Mouse (Mus musculus): ENCODE measurements at regions not wholly inside any gene's neighbourhood (a gene's known extent, or its start where the extent isn't known, plus 50 kb on each side); places are given as distances from the start of the nearest gene placed in this dataset.

DNA sequence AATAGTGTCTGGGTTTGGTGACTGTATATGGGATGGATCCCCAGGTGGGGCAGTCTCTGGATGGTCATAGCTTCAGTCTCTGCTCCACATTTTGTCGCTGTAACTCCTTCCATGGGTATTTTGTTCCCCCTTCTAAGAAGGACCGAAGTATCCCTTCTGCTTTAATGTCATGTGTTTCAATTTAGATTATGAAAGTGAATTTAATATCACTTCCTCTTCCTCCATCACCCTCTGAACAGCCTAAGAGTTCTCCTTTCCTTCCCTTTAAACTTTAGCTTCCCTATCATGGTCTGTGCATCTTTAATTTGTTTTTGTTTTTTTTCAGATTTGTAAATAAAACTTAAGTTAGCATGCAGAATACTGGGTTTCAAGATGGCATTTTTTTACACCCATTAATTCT, 211.0 kb upstream of the Phyhipl start:
- Histone ChIP-seq H3K27ac (no peak overlapping the region), H3K36me3 (no peaks in the 10 kb centered on the region), H3K4me3 (no peak overlapping the region), H3K27me3 (no peaks in the 10 kb centered on the region), H3K4me2 (no peak overlapping the region), H3K4me1 (replicated peaks) (no peaks in the 10 kb centered on the region), H3K9me3 (replicated peaks) (no peaks in the 10 kb centered on the region), H3K9ac (no peak overlapping the region)
- no peak for ATAC-seq (replicated peaks; ENCODE audit: insufficient number of reproducible peaks, insufficient read depth, low FRiP score, low read depth)
- WGBS, result 79% methylated on average over 2 of the region's 2 CpGs

DNA sequence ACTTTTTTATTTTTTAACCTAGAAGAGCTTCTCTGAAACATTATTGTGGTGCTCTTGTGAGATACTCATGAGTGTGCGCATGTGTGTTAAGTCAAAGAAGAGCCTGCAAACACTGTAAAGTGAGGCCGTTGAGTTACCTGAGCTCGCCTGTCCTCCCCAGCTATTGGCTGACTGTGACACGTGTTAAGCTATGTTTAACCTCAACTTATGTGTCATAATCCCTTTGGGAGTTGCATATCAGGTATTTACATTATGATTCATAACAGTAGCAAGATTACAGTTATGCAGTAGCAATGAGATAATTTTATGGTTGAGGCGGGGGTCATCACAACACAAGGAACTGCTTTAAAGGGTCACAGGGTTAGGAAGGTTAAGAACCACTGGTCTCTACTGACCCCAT, 208.9 kb upstream of the Phyhipl start:
- no peak overlapping the region for H3K4me3 ChIP-seq
- no peak overlapping the region for H3K4me2 ChIP-seq
- H3K4me1 ChIP-seq (replicated peaks), result no peaks in the 10 kb centered on the region
- no peaks in the 10 kb centered on the region for H3K9me3 ChIP-seq (replicated peaks)
- no peak overlapping the region for H3K27ac ChIP-seq
- ATAC-seq (replicated peaks; ENCODE audit: insufficient number of reproducible peaks, insufficient read depth, low FRiP score, low read depth), result no peak
- no peaks in the 10 kb centered on the region for H3K36me3 ChIP-seq
- 83% methylated on average over 5 of the region's 5 CpGs for WGBS
- no peaks in the 10 kb centered on the region for H3K27me3 ChIP-seq
- H3K9ac ChIP-seq, result no peak overlapping the region

DNA sequence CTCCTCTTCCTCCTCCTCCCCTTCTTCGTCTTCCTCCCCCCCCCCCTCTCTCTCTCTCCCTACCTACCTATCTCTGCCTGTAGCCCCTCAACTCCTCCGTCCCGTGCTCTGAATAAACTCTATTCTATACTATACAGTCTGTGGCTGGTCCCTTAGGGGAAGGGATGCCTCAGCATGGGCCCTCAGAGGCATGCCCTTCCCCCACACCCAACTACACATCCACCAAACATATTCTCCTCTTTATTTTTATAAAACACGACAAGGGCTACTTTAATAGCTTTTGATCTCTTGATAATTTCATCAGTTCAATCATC, 206.2 kb upstream of the Phyhipl start:
- WGBS, result 60% methylated on average over 3 of the region's 4 CpGs
- H3K27ac ChIP-seq, result no peak overlapping the region
- no peaks in the 10 kb centered on the region for H3K27me3 ChIP-seq

DNA sequence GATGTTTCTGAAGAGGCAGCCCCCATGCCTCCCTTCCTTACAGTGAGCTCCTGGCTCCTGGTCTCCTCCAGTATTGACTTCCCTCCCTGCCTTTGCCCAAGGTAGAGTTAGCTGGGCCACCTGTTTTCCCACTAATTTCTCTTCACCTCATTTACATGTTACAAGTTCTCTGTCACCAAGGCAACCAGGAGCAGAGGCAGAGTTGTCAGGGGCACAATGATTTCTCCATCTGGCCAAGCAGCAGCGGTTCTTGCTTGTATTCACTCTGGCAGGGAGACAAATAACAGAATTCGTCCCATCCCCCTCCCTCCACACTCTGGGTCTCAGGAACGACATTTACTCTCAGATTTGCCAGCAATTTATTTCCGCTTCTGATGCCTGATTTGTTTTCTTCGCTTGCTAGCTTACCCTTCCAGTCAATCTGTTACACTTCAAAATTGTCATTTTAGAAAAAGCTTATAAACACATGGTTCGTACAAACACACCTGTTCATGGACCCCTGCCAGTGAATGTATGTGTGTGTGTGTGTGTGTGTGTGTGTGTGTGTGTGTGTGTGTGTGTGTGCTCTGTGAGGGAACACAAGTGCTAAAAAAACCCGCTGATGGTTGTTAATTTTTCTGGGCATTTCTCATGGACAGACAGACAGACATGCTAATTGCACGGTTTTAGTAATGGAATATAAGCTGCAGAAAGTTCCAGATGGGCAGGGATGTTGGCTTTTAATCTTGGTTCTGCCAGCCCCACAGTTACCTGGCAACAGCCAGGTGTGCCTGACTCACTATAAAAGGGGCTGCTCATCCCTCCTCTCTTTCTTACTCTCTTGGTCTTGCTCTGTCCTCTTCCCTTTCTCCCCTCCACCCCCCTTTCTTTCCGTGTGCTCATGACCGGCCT, 205.6 kb upstream of the Phyhipl start:
- no peak overlapping the region for H3K27ac ChIP-seq
- no peaks in the 10 kb centered on the region for H3K4me1 ChIP-seq (replicated peaks)
- 46% methylated on average over 10 of the region's 10 CpGs for WGBS
- H3K36me3 ChIP-seq, result no peaks in the 10 kb centered on the region
- no peaks in the 10 kb centered on the region for H3K9me3 ChIP-seq (replicated peaks)
- no peak overlapping the region for H3K4me3 ChIP-seq
- no peak overlapping the region for H3K4me2 ChIP-seq
- no peak overlapping the region for H3K9ac ChIP-seq
- H3K27me3 ChIP-seq, result no peaks in the 10 kb centered on the region
- no peak for ATAC-seq (replicated peaks; ENCODE audit: insufficient number of reproducible peaks, insufficient read depth, low FRiP score, low read depth)

More for the DNA sequence above, 206.2 kb upstream of the Phyhipl start:
- Histone ChIP-seq H3K9me3 (replicated peaks) (no peaks in the 10 kb centered on the region), H3K9ac (no peak overlapping the region), H3K4me1 (replicated peaks) (no peaks in the 10 kb centered on the region), H3K4me2 (no peak overlapping the region), H3K36me3 (no peaks in the 10 kb centered on the region), H3K4me3 (no peak overlapping the region)
- no peak for ATAC-seq (replicated peaks; ENCODE audit: insufficient number of reproducible peaks, insufficient read depth, low FRiP score, low read depth)

DNA sequence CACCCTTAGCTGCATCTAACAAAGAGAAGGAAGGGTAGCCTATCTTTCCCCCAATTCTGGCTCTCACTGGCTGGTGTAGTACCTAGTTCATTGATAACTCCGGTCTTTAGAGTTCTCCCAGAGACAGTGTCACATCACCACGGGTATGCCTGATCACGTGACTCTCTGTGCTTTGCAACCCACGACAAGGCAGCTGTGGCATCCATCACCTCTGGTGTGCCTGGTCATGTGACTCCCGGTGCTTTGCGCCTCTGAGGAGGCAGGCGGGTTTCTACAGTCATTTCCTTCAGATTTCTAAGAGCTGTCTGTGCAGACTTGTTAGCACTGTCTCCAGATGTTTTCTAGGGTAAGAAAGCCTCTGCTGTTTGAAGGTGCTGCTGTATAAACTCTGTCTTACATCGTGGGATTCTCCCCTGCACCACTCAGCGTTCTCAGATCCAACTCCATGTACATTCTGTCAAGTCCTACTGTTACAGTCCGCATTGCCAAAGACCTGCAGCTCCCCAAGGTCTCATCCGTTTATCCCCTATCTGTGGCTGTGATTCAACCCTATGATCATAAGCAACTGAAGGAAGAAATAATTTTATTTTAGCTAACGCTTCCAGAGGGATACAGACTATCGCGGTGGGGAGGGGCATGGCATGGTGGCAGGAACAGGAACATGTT, 201.5 kb upstream of the Phyhipl start:
- Histone ChIP-seq H3K4me2 (no peak overlapping the region), H3K4me1 (replicated peaks) (no peaks in the 10 kb centered on the region), H3K9ac (no peak overlapping the region), H3K36me3 (no peaks in the 10 kb centered on the region), H3K4me3 (no peak overlapping the region), H3K27me3 (no peaks in the 10 kb centered on the region), H3K9me3 (replicated peaks) (no peaks in the 10 kb centered on the region), H3K27ac (no peak overlapping the region)
- 65% methylated on average over 14 of the region's 14 CpGs for WGBS
- ATAC-seq (replicated peaks; ENCODE audit: insufficient number of reproducible peaks, insufficient read depth, low FRiP score, low read depth), result no peak

DNA sequence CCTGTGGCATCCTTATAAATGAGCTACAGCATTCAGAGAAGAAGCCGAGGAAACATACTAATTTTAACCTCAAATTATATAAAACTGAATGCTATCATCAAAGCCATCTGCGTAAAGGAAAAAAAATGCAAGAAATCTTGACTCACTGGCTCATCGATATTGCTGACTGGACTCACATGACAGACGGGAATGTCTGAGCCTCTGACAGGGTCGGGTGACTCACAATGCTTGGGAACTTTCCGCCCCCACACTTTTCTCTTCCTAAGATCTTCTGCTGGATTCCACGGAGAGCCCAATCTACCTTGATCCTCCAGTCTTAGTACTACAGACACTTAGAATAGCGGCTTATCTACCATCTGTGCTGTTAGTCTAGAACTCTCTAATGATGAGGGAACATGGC, 200.2 kb upstream of the Phyhipl start:
- Histone ChIP-seq H3K9ac (no peak overlapping the region), H3K27ac (no peak overlapping the region), H3K4me1 (replicated peaks) (no peaks in the 10 kb centered on the region), H3K9me3 (replicated peaks) (no peaks in the 10 kb centered on the region), H3K27me3 (no peaks in the 10 kb centered on the region), H3K4me2 (no peak overlapping the region), H3K36me3 (no peaks in the 10 kb centered on the region), H3K4me3 (no peak overlapping the region)
- WGBS, result 79% methylated on average over 8 of the region's 8 CpGs
- no peak for ATAC-seq (replicated peaks; ENCODE audit: insufficient number of reproducible peaks, insufficient read depth, low FRiP score, low read depth)

DNA sequence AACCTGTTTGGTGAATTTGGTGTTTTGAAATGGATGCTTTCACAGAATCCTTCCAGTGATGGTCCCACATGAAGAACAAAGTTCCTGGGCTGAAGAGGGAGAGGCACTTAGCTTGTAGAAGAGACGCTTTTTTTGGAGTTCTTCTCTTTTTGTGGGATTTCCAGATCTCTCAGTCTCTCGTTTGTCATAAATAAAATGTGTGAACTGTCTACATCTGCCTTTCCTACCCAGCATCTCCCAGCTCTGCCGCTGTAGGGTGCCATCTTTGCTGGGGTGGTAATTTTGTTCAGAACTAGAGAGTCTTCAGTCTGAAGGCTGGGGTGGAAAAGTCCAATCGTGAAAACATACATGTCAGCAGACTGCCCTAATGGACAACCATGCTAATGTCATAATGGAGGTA, 197.8 kb upstream of the Phyhipl start:
- no peaks in the 10 kb centered on the region for H3K4me1 ChIP-seq (replicated peaks)
- WGBS, result 88% methylated on average over 4 of the region's 4 CpGs

DNA sequence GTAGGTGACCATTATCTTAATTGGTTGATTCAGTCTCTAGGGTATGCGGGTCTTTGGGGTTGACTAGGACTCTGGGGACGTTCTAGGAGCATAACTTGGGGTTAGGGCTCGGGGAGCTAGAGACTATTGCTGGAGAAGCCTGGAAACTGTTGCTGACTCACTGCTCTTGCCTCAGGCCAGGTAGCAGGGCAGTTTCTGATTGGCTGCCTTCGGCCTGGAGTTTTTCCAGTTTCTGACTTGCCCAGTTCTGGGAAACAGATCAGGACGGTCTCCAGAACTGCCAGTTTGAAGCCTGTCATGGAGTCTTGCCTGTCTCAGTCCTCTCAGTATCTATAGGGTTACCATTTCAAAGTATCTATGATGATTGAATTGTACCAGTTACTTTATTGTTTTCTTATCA, 192.4 kb upstream of the Phyhipl start:
- 81% methylated on average over 5 of the region's 5 CpGs for WGBS
- Histone ChIP-seq H3K4me2 (no peak overlapping the region), H3K27ac (no peak overlapping the region), H3K4me3 (no peak overlapping the region), H3K9me3 (replicated peaks) (no peaks in the 10 kb centered on the region), H3K4me1 (replicated peaks) (no peaks in the 10 kb centered on the region; the same call in 1 of the 2 replicates), H3K36me3 (no peaks in the 10 kb centered on the region), H3K27me3 (no peaks in the 10 kb centered on the region), H3K9ac (no peak overlapping the region)
- no peak for ATAC-seq (replicated peaks; ENCODE audit: insufficient number of reproducible peaks, insufficient read depth, low FRiP score, low read depth)

More for the DNA sequence above, 197.8 kb upstream of the Phyhipl start:
- ATAC-seq (replicated peaks; ENCODE audit: insufficient number of reproducible peaks, insufficient read depth, low FRiP score, low read depth), result no peak
- H3K9me3 ChIP-seq (replicated peaks), result no peaks in the 10 kb centered on the region
- no peaks in the 10 kb centered on the region for H3K36me3 ChIP-seq
- no peak overlapping the region for H3K27ac ChIP-seq
- H3K4me2 ChIP-seq, result no peak overlapping the region
- H3K27me3 ChIP-seq, result no peaks in the 10 kb centered on the region
- no peak overlapping the region for H3K9ac ChIP-seq
- H3K4me3 ChIP-seq, result no peak overlapping the region

DNA sequence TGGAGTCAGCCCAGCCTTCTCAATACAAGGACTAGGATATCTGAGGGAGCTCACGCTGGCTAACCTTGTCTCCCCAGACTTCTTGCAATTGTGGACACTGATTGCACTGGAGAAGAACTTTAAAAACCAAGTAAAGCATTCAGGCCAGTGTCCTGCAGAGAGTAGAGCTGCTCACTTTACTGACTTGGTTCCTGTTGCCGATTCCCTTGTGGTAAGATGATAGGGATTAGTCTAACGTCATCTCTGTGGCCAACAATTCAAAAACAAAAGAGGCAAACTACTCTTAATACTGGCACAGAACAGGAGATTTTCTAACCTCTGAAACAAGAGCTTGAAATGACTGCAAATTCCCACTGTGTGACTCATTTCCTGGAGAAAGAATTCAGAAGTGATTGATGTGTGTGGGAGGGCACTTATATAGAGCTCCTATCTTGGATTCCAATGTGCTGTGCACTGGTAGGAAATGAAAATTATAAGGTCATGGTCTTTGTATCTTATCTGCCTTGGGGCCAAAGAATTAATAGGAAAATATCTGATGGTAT, 191.6 kb upstream of the Phyhipl start:
- Histone ChIP-seq H3K4me1 (replicated peaks) (no peaks in the 10 kb centered on the region; the same call in 1 of the 2 replicates), H3K4me2 (no peak overlapping the region), H3K9ac (no peak overlapping the region), H3K36me3 (no peaks in the 10 kb centered on the region), H3K9me3 (replicated peaks) (no peaks in the 10 kb centered on the region), H3K4me3 (no peak overlapping the region), H3K27me3 (no peaks in the 10 kb centered on the region), H3K27ac (no peak overlapping the region)
- ATAC-seq (replicated peaks; ENCODE audit: insufficient number of reproducible peaks, insufficient read depth, low FRiP score, low read depth), result no peak
- WGBS, result 56% methylated on average over 3 of the region's 3 CpGs

DNA sequence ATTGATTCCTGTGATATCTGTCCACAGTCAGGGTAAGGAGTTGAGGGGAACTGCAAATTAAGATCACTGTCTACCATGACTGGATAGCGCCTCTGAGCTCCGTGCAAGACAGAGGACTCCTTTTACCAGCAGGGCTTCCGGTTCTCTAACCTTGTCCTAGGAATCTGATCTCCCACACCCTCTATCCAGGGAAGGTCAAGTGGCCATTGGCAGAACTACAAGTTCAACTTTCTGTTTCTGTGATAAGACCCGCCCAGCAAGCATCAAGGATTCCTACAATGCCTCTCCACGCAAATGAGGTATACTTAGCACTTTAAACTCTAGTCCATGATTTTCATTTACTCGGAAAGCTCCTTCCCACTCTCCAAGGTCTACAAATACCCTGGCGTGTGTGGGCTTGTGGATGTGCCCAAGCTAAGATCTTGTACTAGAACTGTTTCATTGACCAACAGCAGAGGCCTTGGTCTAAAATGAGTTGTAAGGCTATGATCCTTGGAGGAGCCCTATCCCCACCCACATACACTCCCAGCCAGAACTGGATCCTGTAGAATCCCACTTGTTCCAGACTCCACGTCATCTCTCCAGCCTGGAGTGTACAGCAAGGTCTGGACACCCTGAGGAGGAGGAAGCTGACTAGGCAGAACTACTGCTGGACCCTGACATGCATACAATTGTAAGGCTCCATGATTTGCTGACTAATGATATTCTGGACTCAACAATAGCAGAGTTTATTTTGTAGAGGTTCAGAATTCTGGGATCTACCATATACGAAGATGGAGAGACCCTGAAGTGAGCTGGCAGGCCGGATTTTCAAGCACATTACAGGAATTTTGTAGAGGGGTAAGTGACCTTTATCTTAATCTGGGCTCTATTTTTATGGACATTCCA, 190.8 kb upstream of the Phyhipl start:
- no peak overlapping the region for H3K9ac ChIP-seq
- H3K27ac ChIP-seq, result no peak overlapping the region
- no peaks in the 10 kb centered on the region for H3K36me3 ChIP-seq
- no peaks in the 10 kb centered on the region; the same call in 1 of the 2 replicates for H3K4me1 ChIP-seq (replicated peaks)
- WGBS, result 74% methylated on average over 10 of the region's 10 CpGs
- ATAC-seq (replicated peaks; ENCODE audit: insufficient number of reproducible peaks, insufficient read depth, low FRiP score, low read depth), result no peak
- no peaks in the 10 kb centered on the region for H3K9me3 ChIP-seq (replicated peaks)
- H3K4me3 ChIP-seq, result no peak overlapping the region
- H3K4me2 ChIP-seq, result no peak overlapping the region
- no peaks in the 10 kb centered on the region for H3K27me3 ChIP-seq

DNA sequence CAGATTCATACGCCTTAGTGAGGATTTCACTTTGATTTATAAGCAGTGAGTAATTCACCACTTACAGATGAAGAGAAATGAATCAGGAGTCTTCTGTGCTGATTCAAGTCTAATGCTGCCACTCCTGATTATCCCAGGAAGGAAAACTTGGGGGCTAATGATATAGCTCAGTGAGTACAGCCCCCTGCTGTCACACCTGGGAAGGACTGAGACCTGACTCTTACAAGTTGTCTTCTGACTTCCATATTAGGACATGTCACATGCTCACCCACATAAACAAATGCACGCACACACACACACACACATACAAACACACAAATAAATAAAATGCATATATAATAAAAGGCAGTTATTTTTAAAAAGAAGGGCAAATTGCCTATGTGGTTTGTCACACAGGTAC, 188.1 kb upstream of the Phyhipl start:
- Histone ChIP-seq H3K4me3 (no peak overlapping the region), H3K4me1 (replicated peaks) (no peaks in the 10 kb centered on the region; the same call in 1 of the 2 replicates), H3K4me2 (no peak overlapping the region), H3K27me3 (no peaks in the 10 kb centered on the region), H3K36me3 (no peaks in the 10 kb centered on the region), H3K9ac (no peak overlapping the region), H3K9me3 (replicated peaks) (no peaks in the 10 kb centered on the region), H3K27ac (no peak overlapping the region)
- no peak for ATAC-seq (replicated peaks; ENCODE audit: insufficient number of reproducible peaks, insufficient read depth, low FRiP score, low read depth)
- WGBS, result 86% methylated on average over 2 of the region's 2 CpGs
